Mouse (Mus musculus) megakaryocyte, embryonic 14.5 days (primary cell): ENCODE measurements around the gene Hist1h2ab. TPM values are rescaled to one million over a fixed set of nuclear protein-coding genes. Genes with fewer than 3 reads are reported as not detected.
A peak's percentile ranks its signal among the peaks of the same experiment; 100 is the strongest.

ENCODE experiments used
- H3K27me3 ChIP-seq: replicated peaks from 2 replicates; pipeline ENCODE3; 2012; ENCODE audit warnings: inconsistent platforms
- H3K36me3 ChIP-seq: replicated peaks from 2 replicates; pipeline ENCODE3; 2012; ENCODE audit warnings: low read length, inconsistent platforms, mixed read lengths
- H3K4me1 ChIP-seq: 2 replicates; pipeline ENCODE4 v1.6.1; 2012; ENCODE audit warnings: inconsistent platforms
- H3K4me3 ChIP-seq: replicated peaks from 2 replicates; pipeline ENCODE3; 2012; ENCODE audit warnings: moderate library complexity, mild to moderate bottlenecking, inconsistent platforms
- H3K9me3 ChIP-seq: 2 replicates; pipeline ENCODE4 v1.6.1; 2012; ENCODE audit warnings: inconsistent platforms
- FLI1 ChIP-seq: IDR thresholded peaks from 2 replicates; pipeline ENCODE4 v1.6.1; 2012; ENCODE audit warnings: low read length, inconsistent platforms, mixed read lengths
- GATA1 ChIP-seq: IDR thresholded peaks from 3 replicates; pipeline ENCODE4 v1.6.1; 2012; ENCODE audit warnings: mixed read lengths, low read length, inconsistent platforms, borderline replicate concordance
- polyA plus RNA-seq: library from polyadenylated mRNA; stranded (reverse); fragments of >175 nt; gene quantifications from 2 replicates; pipeline ENCODE4 v1.2.3, GENCODE M21; 2012; ENCODE audit warnings: low replicate concordance; ENCODE audit not compliant: insufficient read depth

The Hist1h2ab gene
- polyA plus RNA-seq, 1 experiment, result 17.5 TPM

DNA sequence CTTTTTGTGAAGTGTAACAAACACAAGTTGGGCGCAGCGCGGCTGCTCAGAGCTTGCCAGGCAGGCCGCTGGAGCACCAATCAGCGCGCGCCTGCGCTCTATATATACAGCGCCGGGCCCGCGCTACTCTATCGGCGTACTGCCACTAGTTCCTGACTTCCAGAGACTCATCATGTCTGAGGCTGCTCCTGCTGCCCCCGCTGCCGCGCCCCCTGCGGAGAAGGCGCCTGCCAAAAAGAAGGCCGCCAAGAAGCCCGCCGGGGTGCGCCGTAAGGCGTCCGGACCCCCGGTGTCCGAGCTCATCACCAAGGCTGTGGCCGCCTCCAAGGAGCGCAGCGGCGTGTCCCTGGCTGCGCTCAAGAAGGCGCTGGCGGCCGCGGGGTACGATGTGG lies 12.3 kb upstream of the Hist1h2ab start, which contains the start of gene Hist1h1c:
Gene Hist1h1c, plus strand, starts transcription at position 132 of the 392 bp plus-strand sequence.
- no peaks in the 10 kb centered on the region for H3K27me3 ChIP-seq
- no peaks in the 10 kb centered on the region for H3K36me3 ChIP-seq
- TF ChIP-seq GATA1 (no peak), FLI1 (no peak)
- peak within 1 kb of the TSS; percentile 95 for H3K4me3 ChIP-seq
- H3K9me3 ChIP-seq, result no peaks in the 10 kb centered on the region
- peaks cover 25% of the 10 kb centered on the region for H3K4me1 ChIP-seq

DNA sequence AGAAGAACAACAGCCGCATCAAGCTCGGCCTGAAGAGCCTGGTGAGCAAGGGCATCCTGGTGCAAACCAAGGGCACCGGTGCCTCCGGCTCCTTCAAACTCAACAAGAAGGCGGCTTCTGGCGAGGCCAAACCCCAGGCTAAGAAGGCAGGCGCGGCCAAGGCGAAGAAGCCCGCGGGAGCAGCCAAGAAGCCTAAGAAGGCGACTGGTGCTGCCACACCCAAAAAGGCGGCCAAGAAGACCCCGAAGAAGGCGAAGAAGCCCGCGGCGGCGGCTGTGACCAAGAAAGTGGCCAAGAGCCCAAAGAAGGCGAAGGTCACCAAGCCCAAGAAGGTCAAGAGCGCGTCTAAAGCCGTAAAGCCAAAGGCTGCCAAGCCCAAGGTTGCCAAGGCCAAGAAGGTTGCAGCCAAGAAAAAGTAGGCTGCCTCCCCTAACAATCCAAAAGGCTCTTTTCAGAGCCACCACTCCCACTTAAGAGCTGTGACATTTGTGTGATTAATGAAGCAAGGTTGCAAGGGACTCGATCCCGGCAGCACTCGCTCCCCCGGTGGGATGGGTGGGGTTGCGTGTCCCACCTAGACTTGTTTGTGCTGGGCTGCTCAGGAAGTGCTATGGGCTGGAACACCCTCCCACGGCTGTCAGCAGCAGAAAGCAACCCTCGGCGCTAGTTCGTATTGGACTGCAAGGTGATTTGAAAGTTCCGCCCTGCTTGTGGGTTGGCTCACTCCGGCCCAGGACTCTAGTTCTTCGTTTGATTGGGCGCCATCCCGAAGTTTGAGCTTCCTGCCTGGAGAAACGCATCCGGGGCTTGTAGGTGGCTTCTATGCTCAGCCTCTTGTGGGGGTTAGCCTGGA lies 11.6 kb upstream of the Hist1h2ab start:
- no peak for TF ChIP-seq FLI1
- no peak for TF ChIP-seq GATA1
- peaks cover 30% of the 10 kb centered on the region for H3K4me1 ChIP-seq
- no peaks in the 10 kb centered on the region for H3K36me3 ChIP-seq
- H3K27me3 ChIP-seq, result no peaks in the 10 kb centered on the region
- H3K4me3 ChIP-seq, result peak overlapping the region; percentile 95
- H3K9me3 ChIP-seq, result no peaks in the 10 kb centered on the region

DNA sequence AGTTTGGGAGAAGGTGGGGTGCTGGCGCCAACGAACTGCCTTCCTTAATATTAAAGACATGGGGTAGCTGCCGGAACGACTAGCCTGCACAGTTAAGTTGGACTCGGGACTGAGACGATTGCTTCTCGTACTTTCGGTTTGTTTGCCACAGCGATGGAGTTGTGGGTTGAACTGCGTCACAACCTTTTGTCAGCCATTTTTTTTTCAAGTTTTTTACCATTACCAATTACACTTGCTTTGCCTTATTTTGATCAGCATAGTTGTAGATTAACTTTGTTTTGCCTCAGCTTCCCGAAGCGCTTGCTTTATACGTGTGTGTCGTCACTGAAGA lies 11.0 kb upstream of the Hist1h2ab start:
- Histone ChIP-seq H3K9me3 (no peaks in the 10 kb centered on the region), H3K36me3 (no peaks in the 10 kb centered on the region), H3K4me3 (peak overlapping the region; percentile 95), H3K4me1 (peaks cover 35% of the 10 kb centered on the region), H3K27me3 (no peaks in the 10 kb centered on the region)
- TF ChIP-seq FLI1, result no peak
- TF ChIP-seq GATA1, result no peak

DNA sequence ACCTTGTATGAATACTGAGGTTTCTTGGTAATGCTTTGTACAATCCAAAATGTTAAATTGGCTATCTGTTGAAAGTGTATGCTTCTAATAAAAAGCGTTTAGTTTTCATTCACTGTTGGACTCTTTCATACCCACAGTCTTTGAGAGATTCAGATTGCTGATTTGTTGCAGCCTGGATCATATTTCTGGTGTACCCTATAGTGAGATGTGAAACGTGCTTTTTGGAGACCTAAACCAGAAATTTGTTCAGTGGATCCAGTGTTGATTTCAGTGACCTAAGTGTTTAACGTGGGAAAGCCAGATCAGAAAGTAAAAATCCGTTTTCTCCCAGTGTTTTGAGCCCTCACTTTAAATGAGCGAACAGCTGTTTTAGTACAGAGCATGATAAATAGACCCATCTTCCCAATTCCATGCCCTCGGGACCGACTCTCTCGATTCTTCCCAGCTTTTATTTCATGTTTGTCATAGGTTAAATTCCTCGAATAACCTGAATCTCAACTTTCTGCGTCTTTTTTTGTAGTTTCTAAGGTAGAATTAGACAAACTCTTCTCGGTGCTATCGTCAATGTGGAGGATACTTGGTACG lies 10.6 kb upstream of the Hist1h2ab start:
- Histone ChIP-seq H3K4me1 (peaks cover 35% of the 10 kb centered on the region), H3K27me3 (no peaks in the 10 kb centered on the region), H3K36me3 (no peaks in the 10 kb centered on the region), H3K4me3 (peak overlapping the region; percentile 95), H3K9me3 (no peaks in the 10 kb centered on the region)
- no peak for TF ChIP-seq GATA1
- TF ChIP-seq FLI1, result no peak

DNA sequence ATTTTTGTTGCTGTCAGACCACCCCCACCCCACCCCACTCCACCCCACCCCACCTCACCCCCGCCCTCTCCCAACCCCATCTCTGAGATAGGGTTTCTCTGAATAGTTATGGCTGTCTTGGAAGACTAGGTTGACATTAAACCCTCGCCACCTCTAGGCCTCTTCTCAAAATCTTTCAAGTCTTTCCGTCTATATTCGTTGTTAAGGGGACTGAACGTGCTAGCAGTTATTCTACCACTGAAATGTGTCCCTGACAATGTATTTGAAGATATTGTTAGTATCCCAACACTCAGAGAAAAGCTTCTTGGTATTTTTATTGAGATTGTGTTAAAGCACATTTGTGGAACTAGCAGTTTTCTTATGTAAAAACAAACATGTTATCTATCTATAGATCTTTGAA lies 10.0 kb upstream of the Hist1h2ab start:
- Histone ChIP-seq H3K4me3 (peak overlapping the region; percentile 95), H3K9me3 (no peaks in the 10 kb centered on the region), H3K27me3 (no peaks in the 10 kb centered on the region), H3K4me1 (peaks cover 35% of the 10 kb centered on the region), H3K36me3 (no peaks in the 10 kb centered on the region)
- TF ChIP-seq FLI1 (no peak), GATA1 (no peak)

DNA sequence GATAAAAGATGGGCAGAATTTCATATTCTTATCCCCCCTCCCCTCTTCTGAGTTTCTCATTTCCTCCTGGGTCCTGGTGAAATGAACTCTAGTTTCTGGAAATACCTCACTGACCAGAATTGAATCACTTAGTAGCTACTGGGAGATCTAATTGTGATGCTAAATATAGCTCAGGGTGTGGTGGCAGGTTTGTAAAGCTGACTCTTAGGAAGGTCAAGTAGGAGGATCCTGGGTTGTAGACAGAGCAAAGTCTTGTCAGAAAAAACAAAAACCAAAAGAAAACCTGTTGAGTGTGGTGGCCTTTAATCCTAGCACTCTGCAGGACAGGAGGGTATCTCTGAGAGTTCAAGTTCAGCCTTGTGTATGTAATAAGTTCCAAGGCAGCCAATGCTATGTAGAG lies 8.9 kb upstream of the Hist1h2ab start:
- Histone ChIP-seq H3K4me1 (peaks cover 36% of the 10 kb centered on the region), H3K9me3 (no peaks in the 10 kb centered on the region), H3K4me3 (peak overlapping the region; percentile 14), H3K36me3 (no peaks in the 10 kb centered on the region), H3K27me3 (no peaks in the 10 kb centered on the region)
- TF ChIP-seq FLI1 (no peak), GATA1 (no peak)

DNA sequence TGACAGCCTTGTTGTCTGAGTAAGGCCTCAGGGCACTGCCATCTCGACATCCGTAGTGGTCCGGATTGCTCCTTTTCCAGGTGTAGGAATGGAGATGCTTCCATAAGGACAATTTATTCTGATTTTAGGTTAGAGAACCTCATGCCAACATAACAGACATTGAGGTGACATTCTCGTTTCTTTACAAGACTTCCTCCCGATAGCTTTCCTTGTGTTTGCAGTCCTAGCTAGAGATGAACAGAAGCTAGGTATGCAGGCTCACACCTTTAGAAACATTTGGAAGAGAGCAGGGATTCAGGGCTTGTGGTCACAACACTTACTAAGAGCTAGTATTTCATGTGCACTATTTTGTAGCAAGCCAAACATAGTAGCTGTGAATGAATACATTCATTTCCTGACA lies 7.7 kb upstream of the Hist1h2ab start:
- H3K4me1 ChIP-seq, result peaks cover 40% of the 10 kb centered on the region
- no peak for TF ChIP-seq GATA1
- TF ChIP-seq FLI1, result no peak
- H3K4me3 ChIP-seq, result no peak overlapping the region

DNA sequence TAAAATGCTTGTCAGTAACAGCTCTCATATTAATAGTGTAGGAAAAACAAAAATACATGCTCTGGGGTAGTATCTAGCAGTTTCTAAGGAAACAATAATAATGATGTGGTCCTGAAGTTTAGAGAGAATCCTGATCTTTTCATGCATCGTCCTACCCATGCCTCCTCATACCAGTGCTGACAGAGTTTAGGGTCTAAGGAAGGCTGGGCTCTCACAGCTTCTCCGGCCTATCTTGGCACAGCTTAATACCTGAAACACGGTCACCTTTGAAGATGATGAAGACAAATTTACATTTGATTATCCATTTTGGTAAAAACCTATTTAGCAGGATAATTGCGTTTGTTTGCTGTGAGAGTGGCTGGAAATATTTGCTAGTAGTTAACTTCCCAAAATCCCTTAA lies 7.0 kb upstream of the Hist1h2ab start:
- Histone ChIP-seq H3K4me3 (peak overlapping the region; percentile 67), H3K4me1 (peaks cover 46% of the 10 kb centered on the region), H3K27me3 (no peaks in the 10 kb centered on the region), H3K36me3 (no peaks in the 10 kb centered on the region), H3K9me3 (no peaks in the 10 kb centered on the region)
- TF ChIP-seq GATA1 (no peak), FLI1 (no peak)

More for the DNA sequence above, 7.7 kb upstream of the Hist1h2ab start:
- no peaks in the 10 kb centered on the region for H3K36me3 ChIP-seq
- H3K9me3 ChIP-seq, result no peaks in the 10 kb centered on the region
- no peaks in the 10 kb centered on the region for H3K27me3 ChIP-seq

DNA sequence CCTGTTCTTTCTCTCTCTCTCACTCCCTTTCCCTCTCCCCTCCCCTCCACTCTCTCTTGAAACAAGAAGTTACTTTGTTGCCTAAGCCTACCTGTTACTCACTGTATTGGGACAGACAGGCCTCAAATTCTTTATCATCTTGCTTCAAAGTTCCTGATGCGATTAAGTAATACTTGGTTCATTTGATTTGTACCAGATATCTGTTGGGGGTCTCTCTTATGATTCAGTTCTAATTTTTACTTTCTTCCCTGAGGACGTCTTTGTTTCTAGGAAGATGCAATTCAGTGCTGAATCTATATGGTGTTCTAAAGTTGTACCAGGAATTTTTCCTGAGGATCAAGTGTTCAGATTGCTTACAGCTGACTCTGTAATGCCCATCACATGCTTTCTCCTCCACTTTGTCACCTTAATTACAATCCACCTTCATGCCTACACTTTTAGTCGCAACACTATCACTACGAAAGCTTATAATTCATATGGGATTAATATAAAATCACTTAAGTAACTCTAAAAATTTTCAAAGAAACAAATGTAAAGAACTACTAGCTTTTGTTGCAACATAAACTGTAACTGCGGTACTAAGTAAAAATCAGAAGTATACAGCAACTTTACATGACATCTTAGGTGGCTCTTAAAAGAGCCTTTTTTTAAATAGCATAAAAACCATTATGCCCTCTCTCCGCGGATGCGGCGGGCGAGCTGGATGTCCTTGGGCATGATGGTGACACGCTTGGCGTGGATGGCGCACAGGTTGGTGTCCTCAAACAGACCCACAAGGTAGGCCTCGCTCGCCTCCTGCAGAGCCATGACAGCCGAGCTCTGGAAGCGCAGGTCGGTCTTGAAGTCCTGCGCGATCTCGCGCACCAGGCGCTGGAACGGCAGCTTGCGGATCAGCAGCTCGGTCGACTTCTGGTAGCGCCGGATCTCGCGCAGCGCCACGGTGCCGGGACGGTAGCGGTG lies 6.2 kb upstream of the Hist1h2ab start:
- TF ChIP-seq GATA1 (no peak), FLI1 (no peak)
- no peaks in the 10 kb centered on the region for H3K36me3 ChIP-seq
- H3K9me3 ChIP-seq, result no peaks in the 10 kb centered on the region
- H3K4me3 ChIP-seq, result peak overlapping the region; percentile 86
- no peaks in the 10 kb centered on the region for H3K27me3 ChIP-seq
- H3K4me1 ChIP-seq, result peaks cover 48% of the 10 kb centered on the region
